Mouse (Mus musculus): ENCODE measurements around the gene Shisa2.

The Shisa2 gene

GRCm38 (mm10) chr14:59632067-59632466 lies 7.0 kb downstream of the Shisa2 start:
- DNase-seq, result no peak

GRCm38 (mm10) chr14:59633295-59633898 lies 8.3 kb downstream of the Shisa2 start:
- no peak for DNase-seq

DNA sequence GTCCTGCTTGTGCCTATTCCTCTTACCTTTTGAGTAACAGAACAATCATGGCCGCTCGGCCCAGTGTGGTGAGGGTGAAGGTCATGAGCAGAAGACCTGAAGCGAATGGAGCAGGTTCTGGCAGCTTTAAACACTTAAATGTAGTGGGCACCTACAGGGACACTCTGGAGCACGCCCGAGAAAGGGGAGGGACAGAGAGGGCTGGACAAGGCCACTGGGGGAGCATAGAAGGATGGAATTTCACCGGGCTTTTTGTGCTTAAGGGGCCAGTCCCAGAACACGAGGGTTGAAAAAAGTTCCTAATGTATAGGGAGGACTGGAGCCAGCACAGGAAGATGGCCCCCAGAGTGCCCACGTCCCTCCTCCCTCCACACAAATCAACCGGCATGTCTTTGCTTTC lies 8.9 kb downstream of the Shisa2 start:
- no peak for DNase-seq

GRCm38 (mm10) chr14:59638906-59639703 lies 14.0 kb downstream of the Shisa2 start:
- DNase-seq, result no peak

DNA sequence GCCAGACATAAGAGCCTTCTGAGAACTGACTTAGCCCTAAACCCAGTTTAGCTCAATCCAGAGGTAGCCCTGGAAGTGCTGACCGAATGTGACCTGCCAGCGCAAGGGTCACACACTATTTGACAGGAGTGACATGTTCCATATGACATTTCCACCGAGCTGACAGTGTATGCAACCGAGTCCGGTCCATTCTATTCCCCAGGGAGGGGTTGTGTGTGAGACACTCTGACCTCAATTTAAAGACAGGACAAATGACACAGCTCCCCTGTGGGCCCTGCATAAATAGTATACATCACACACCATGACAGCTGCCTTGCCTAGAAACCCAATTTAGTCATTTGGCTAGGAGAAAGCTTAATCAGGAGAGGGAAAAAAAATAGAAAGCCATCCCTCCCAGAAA lies 16.7 kb downstream of the Shisa2 start:
- DNase-seq, result no peak

DNA sequence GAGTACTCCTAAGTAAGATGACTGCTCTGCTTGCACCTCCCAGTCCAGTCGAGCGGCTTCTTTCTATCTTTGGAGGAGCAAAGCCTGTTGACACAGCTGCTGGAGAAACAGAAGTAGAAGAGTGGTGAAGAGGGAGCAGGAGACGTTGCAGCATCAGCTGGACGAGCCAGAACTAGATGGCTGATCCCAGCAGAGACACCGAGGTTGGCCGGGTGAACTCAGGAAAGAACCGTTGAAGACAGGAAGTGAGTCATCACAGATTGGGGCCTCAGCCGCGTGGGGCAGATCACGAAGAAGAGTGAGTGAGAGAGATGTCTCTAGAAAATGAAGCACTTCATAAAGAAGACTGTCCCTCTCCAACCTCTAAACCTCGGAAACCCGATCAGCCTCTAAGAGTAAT lies 18.5 kb downstream of the Shisa2 start:
- no peak for DNase-seq

- no peak for DNase-seq
These were observed 19.1 kb downstream of the Shisa2 start for GRCm38 (mm10) chr14:59644166-59644565.

GRCm38 (mm10) chr14:59644896-59645295 lies 19.8 kb downstream of the Shisa2 start:
- DNase-seq, result no peak

GRCm38 (mm10) chr14:59646826-59647697 lies 22.0 kb downstream of the Shisa2 start:
- no peak for DNase-seq

DNA sequence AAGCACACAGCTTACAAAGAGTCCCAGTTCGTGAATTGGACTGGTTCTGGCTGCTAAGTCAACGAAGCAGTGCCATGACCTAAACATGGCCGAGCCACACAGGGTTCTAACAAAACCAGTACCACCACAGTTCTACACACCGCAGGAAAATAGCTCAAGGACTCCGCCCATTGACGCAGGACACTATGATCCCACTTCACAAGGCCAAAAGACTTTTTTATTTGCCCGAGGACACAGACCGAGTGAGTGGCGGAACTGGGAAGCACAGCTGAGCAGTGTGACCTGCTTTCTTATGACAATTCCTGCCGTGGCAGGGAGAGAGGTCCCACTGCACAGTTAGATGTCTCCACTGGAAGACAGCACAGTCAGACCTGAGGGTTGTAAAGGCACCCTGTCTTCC lies 23.5 kb downstream of the Shisa2 start:
- no peak for DNase-seq

DNA sequence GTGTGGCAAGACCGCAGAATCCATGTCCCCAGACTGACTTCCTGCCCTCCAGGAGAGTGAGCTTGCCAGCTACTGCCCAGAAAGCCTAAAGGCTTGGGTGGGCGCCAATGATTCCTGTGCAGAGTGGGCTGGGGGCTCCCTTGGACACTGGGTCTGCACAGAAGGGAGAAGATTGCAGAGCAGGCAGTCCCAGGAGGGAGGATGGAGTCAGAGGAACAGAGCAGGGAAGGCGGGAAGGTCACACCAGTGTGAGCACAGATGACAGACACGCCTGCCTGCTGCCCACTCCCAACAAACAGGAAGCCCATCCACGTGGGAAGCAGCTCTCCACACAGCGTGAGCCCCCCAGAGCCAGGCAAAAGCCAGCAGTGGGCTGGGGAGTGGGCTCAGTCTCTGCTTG lies 24.2 kb downstream of the Shisa2 start:
- no peak for DNase-seq

DNA sequence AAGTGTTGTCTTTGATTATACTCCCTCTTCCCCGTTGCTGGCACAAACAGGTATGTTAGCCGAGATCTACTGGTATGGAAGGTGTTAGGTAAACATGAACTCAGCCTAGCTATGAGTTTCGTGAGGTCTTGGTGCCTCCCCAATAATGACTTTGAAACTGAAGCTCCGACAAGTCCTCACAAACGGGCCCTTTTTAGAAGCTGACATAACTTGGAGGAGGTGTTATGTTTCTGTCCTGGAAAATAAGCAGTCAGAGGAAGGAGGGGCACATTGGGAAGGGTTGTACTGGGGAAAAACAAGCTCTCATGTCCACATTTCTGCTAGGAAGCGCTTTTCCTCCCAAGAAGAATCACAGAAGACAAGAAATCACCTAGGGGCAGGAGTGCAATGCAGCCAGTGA lies 31.5 kb downstream of the Shisa2 start:
- DNase-seq, result no peak

GRCm38 (mm10) chr14:59657098-59657497 lies 32.0 kb downstream of the Shisa2 start:
- DNase-seq, result no peak

GRCm38 (mm10) chr14:59672893-59673515 lies 47.9 kb downstream of the Shisa2 start:
- DNase-seq, result no peak

DNA sequence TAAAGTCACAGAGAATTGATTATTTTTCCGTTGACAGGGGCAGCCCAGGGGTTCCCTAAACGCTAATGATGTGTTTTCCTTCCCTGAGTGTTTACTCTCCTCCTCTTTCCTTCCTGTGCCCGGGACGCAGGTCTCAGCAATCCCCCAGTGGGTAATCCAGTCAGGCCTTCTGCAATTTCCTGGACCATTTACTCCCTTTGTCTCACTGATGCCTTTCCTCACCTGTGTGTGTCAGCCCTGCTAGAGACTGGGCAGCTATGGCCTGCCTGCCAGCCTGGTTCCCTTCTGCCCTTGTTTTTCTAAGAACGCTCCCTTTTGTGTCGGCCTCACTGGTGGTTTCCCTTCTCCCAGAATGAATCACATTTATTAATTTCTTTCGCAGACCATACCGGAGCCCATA lies 49.4 kb downstream of the Shisa2 start:
- no peak for DNase-seq

- DNase-seq, result no peak
These were observed 50.2 kb downstream of the Shisa2 start for GRCm38 (mm10) chr14:59675330-59675729.

DNA sequence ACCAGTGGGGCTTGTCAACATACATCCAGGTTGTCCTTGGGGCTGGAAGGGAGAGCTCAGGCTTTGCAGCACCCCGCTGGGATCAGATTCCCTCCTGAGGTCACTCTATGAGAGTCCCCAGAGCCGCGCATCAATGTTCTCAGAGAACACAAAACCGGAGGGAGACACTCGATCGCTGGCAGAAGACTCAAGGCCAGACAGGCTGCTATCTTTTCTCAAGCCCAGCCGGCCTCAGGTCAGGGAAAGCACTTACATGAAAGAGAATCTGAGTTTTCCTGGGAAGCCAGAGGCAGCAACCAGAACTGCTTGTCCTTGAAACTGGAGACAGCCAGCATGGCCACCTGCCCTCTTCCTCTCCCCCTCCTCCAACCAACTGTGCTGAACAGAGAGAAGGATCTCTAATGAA lies 52.5 kb downstream of the Shisa2 start:
- no peak for DNase-seq

Data from cerebellum, adult 18-20 months (tissue).